Mouse (Mus musculus) ZHBTc4 (cell line): ENCODE measurements around the gene Kdf1.
A peak's percentile ranks its signal among the peaks of the same experiment; 100 is the strongest.

Source experiments
- DNase-seq: peaks from one replicate; pipeline ENCODE4 v3.0.0-alpha.2; 2011; ENCODE audit warnings: low read depth, low spot score

Gene Kdf1

GRCm38 (mm10) chr4:133518601-133519368 lies at the start of gene Kdf1:
TSS of gene Kdf1 (plus strand) at chr4:133518963.
- DNase-seq: peak; percentile 51

GRCm38 (mm10) chr4:133469122-133469521 lies 49.6 kb upstream of the Kdf1 start:
- peak; percentile 70 for DNase-seq

GRCm38 (mm10) chr4:133471135-133471821 lies 47.5 kb upstream of the Kdf1 start:
- DNase-seq: peak; percentile 60

- peak; percentile 64 for DNase-seq
These were observed 44.9 kb upstream of the Kdf1 start for GRCm38 (mm10) chr4:133473833-133474232.

- peak; percentile 100 for DNase-seq
These were observed 39.1 kb upstream of the Kdf1 start, which contains the start of gene Tent5b for GRCm38 (mm10) chr4:133479458-133480184. TSS of gene Tent5b (plus strand) at chr4:133480132.

- no peak for DNase-seq
These were observed 38.6 kb upstream of the Kdf1 start for GRCm38 (mm10) chr4:133480185-133480537.

- DNase-seq: no peak
These were observed 38.0 kb upstream of the Kdf1 start for GRCm38 (mm10) chr4:133480754-133481153.

GRCm38 (mm10) chr4:133481488-133481887 lies 37.3 kb upstream of the Kdf1 start:
- no peak for DNase-seq

GRCm38 (mm10) chr4:133482479-133482878 lies 36.3 kb upstream of the Kdf1 start:
- no peak for DNase-seq

- peak; percentile 86 for DNase-seq
These were observed 34.3 kb upstream of the Kdf1 start for GRCm38 (mm10) chr4:133484266-133485025.

- peak; percentile 40 for DNase-seq
These were observed 32.9 kb upstream of the Kdf1 start for GRCm38 (mm10) chr4:133485691-133486425.

- DNase-seq: peak; percentile 35
These were observed 31.9 kb upstream of the Kdf1 start for GRCm38 (mm10) chr4:133486673-133487357.

- DNase-seq: no peak
These were observed 30.0 kb upstream of the Kdf1 start for GRCm38 (mm10) chr4:133488619-133489392.

GRCm38 (mm10) chr4:133489489-133490245 lies 29.1 kb upstream of the Kdf1 start:
- no peak for DNase-seq

GRCm38 (mm10) chr4:133491800-133492199 lies 27.0 kb upstream of the Kdf1 start:
- peak; percentile 73 for DNase-seq

- DNase-seq: peak; percentile 34
These were observed 24.9 kb upstream of the Kdf1 start for GRCm38 (mm10) chr4:133493895-133494294.

GRCm38 (mm10) chr4:133494432-133494831 lies 24.3 kb upstream of the Kdf1 start:
- peak; percentile 93 for DNase-seq

- no peak for DNase-seq
These were observed 23.9 kb upstream of the Kdf1 start for GRCm38 (mm10) chr4:133494867-133495266.

GRCm38 (mm10) chr4:133495711-133496110 lies 23.1 kb upstream of the Kdf1 start:
- peak; percentile 40 for DNase-seq
